In the genomic region with DNA sequence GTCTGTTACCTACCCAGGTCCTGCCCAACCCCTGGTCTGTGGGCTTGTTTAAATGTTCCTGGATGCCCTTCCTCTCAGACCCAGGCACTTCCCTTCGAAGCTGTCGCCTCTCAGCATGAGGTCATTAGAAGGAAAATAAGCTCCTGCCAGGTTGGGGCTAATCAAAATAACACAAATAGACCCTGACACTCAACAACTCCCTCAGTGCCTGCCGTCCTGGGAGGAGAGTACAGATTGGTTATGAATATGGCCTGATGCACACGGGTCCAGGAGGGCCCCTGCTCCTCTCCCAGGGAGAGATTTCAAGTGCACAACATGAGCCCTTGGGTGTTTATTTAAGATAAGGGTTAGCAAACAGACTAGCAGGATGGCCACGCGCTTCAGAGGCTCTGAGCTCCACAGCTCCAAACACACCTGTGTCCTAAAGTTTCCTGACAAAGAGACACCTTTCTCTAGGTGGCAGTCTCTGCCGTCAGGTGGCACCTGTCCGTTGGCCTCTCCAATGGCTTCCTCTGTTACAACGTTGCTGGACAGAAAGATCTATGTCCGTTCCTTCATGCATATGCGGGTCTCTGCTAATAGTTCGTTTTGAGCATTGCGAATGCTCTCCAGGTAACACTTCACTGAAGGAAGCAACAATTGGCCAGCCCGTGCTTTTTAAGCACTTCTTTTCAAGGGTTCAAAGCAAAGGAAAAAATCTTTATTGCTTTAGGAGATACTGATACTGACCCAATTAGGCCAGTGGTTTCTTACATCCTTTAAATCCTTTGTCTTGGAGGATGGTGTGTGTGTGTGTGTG, we compare ENCODE assay signal across 10 mouse cellular contexts. TPM values are rescaled to one million over a fixed set of nuclear protein-coding genes. Genes with fewer than 3 reads are reported as not detected.
A peak's percentile ranks its signal among the peaks of the same experiment; 100 is the strongest.
DNase-seq lines count a peak whose midpoint lies in the region; ATAC-seq lines count a peak whose summit lies in the region.
"Had no signal": no experiment of that assay in that cellular context is flagged by ENCODE, and none has a peak within 500 bp of the region (broad histone marks: within the 10 kb centered on the region; RNA-seq: fewer than 3 reads in every experiment).

No protein-coding gene starts in this region.

- peaks cover 23% of the 10 kb centered on the region for H3K27me3 ChIP-seq in liver, embryonic 16.5 days (ENCODE audit: control insufficient read depth, insufficient read depth, low read depth, low read length)
- H3K27me3 ChIP-seq in embryonic facial prominence, embryonic 10.5 days (replicated peaks; ENCODE audit: low read depth, poor library complexity, severe bottlenecking): peaks cover 100% of the 10 kb centered on the region
- H3K27me3 ChIP-seq in intestine, embryonic 15.5 days (replicated peaks): peaks cover 72% of the 10 kb centered on the region

- DNase-seq in liver: no peak
- DNase-seq in embryonic facial prominence, embryonic 10.5 days (ENCODE audit: low spot score): peak; percentile 56
- DNase-seq in retina, embryonic 14.5 days (ENCODE audit: low spot score): peak; percentile 86
- DNase-seq in thymus, postnatal 14 days: no peak
- DNase-seq in heart, adult 8-10 months (ENCODE audit: low spot score): no peak

- no peak overlapping the region for H3K9ac ChIP-seq in liver, embryonic 16.5 days (ENCODE audit: low read depth, low read length)
- H3K9ac ChIP-seq in intestine, embryonic 15.5 days: no peak overlapping the region
- H3K9ac ChIP-seq: heart, embryonic 15.5 days had no signal

- H3K27ac ChIP-seq in liver, embryonic 16.5 days (ENCODE audit: low read length): no peak overlapping the region
- H3K27ac ChIP-seq in embryonic facial prominence, embryonic 10.5 days (replicated peaks): no peak overlapping the region
- no peak overlapping the region for H3K27ac ChIP-seq in intestine, embryonic 15.5 days
- H3K27ac ChIP-seq: heart, embryonic 15.5 days had no signal

- 4% methylated on average over 14 of the region's 14 CpGs for WGBS in liver, embryonic 16.5 days (ENCODE audit: insufficient replicate concordance)
- WGBS in embryonic facial prominence, embryonic 10.5 days: 2% methylated on average over 14 of the region's 14 CpGs
- WGBS in intestine, embryonic 15.5 days: 2% methylated on average over 14 of the region's 14 CpGs

- H3K4me1 ChIP-seq in liver, embryonic 16.5 days (ENCODE audit: control insufficient read depth, low read depth, low read length): no peaks in the 10 kb centered on the region
- H3K4me1 ChIP-seq in embryonic facial prominence, embryonic 10.5 days: peaks cover 59% of the 10 kb centered on the region
- H3K4me1 ChIP-seq in intestine, embryonic 15.5 days (replicated peaks): no peaks in the 10 kb centered on the region

- H3K9me3 ChIP-seq in liver, embryonic 16.5 days (replicated peaks; ENCODE audit: control insufficient read depth, low read length): no peaks in the 10 kb centered on the region
- H3K9me3 ChIP-seq in embryonic facial prominence, embryonic 10.5 days: no peaks in the 10 kb centered on the region
- no peaks in the 10 kb centered on the region for H3K9me3 ChIP-seq in intestine, embryonic 15.5 days
- H3K9me3 ChIP-seq: heart, embryonic 15.5 days had no signal

- peak; percentile 50; the same call in 1 of the 2 replicates for ATAC-seq in liver, embryonic 16.5 days (ENCODE audit: low read depth)
- peak; percentile 71 for ATAC-seq in intestine, embryonic 15.5 days
- ATAC-seq in inflammation-experienced regulatory T-cells, adult 6 months: no peak

- no peak overlapping the region for H3K4me3 ChIP-seq in liver, embryonic 16.5 days (ENCODE audit: low read depth, low read length)
- H3K4me3 ChIP-seq in embryonic facial prominence, embryonic 10.5 days: no peak overlapping the region
- H3K4me3 ChIP-seq in intestine, embryonic 15.5 days (replicated peaks): no peak overlapping the region
- H3K4me3 ChIP-seq: heart, embryonic 15.5 days had no signal

- H3K36me3 ChIP-seq in liver, embryonic 16.5 days (ENCODE audit: control insufficient read depth, insufficient read depth): no peaks in the 10 kb centered on the region
- no peaks in the 10 kb centered on the region for H3K36me3 ChIP-seq in embryonic facial prominence, embryonic 10.5 days (replicated peaks)
- no peaks in the 10 kb centered on the region for H3K36me3 ChIP-seq in intestine, embryonic 15.5 days
- H3K36me3 ChIP-seq: heart, embryonic 15.5 days had no signal

- H3K4me2 ChIP-seq in liver, embryonic 16.5 days (ENCODE audit: low read depth, low read length): no peak overlapping the region
- no peak overlapping the region for H3K4me2 ChIP-seq in intestine, embryonic 15.5 days (replicated peaks)
- H3K4me2 ChIP-seq: heart, embryonic 15.5 days had no signal

RNA-seq across cellular contexts. Expression of a gene that starts 56.2 kb away (rescaled TPM):
- polyA plus RNA-seq in liver, embryonic 16.5 days (2015; fragmentation: Nextera tagmentation; extraction: Ambion mirVana): not detected in 2 replicates
- polyA plus RNA-seq in embryonic facial prominence, embryonic 10.5 days (2016; fragmentation: Nextera tagmentation; extraction: Ambion mirVana): 16.6 and 17.7 TPM in 2 replicates
- polyA plus RNA-seq in intestine, embryonic 15.5 days (2015; fragmentation: Nextera tagmentation; extraction: Ambion mirVana): 0.04 TPM in 1 of 2 replicates, not detected in the other
- not detected for polyA plus RNA-seq in inflammation-experienced regulatory T-cells, adult 6 months (2017; shearing (Covaris generic))
- total RNA-seq in heart, adult 8-10 months (2022): not detected
- total RNA-seq: monocyte, adult 5-6 weeks had no signal

Comparison
In these comparisons a context has a peak if more than half of its experiments do, and no peak if none do; other contexts are left out.
1. DNase-seq: peak in embryonic facial prominence, embryonic 10.5 days (single experiment) and retina, embryonic 14.5 days (single experiment); none in liver (single experiment), thymus, postnatal 14 days (single experiment) and heart, adult 8-10 months (single experiment).
2. RNA of a gene that starts 56.2 kb away (polyA plus RNA-seq): 16.6 to 17.7 TPM in embryonic facial prominence, embryonic 10.5 days; not detected in inflammation-experienced regulatory T-cells, adult 6 months, 0.04 TPM in intestine, embryonic 15.5 days and not detected in liver, embryonic 16.5 days; every median in the first group is over 10 times any median in the second.